In the genomic region with DNA sequence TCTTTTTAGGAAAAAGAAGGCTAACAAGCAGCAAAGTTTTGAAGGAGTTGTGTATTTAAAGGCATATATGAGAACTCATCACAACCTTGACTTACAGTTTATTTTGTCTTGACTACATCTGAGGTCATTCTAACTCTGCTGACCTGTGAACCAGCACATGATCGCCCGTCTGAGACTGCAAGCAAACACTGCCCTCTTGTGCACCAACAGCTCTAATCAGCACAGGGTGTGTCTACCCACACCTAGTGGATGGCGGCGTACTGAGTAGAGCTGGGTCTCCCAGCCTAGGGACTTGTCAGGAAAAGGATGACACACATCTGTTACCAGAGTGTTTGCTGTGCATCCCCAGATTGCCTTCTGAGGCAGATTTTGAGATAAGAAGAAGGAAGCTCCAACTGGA, we compare ENCODE assay signal across 8 mouse cellular contexts. TPM values are rescaled to one million over a fixed set of nuclear protein-coding genes. Genes with fewer than 3 reads are reported as not detected.
DNase-seq lines count a peak whose midpoint lies in the region; TF ChIP-seq lines count a peak whose summit lies in the region.

No protein-coding gene starts in this region.

- no peaks in the 10 kb centered on the region for H3K9me3 ChIP-seq in heart, embryonic 10.5 days

- no peak overlapping the region for H3K4me2 ChIP-seq in myocyte (ENCODE audit: low read depth)

- H3ac ChIP-seq in myocyte (ENCODE audit: control insufficient read depth, insufficient read length): no peak overlapping the region

- no peak overlapping the region for H3K27ac ChIP-seq in heart, embryonic 10.5 days

- no peaks in the 10 kb centered on the region for H3K27me3 ChIP-seq in heart, embryonic 10.5 days (ENCODE audit: insufficient read depth, poor library complexity, severe bottlenecking)
- H3K27me3 ChIP-seq in myocyte (ENCODE audit: control insufficient read depth, insufficient read depth, insufficient read length): no peaks in the 10 kb centered on the region

- peaks cover 16% of the 10 kb centered on the region for H3K4me1 ChIP-seq in heart, embryonic 10.5 days

- no peaks in the 10 kb centered on the region for H3K36me3 ChIP-seq in heart, embryonic 10.5 days
- no peaks in the 10 kb centered on the region for H3K36me3 ChIP-seq in myocyte (ENCODE audit: control insufficient read depth, insufficient read depth)

- WGBS in heart, embryonic 10.5 days: 13% methylated on average over 4 of the region's 4 CpGs

- no peak for TF ChIP-seq POLR2A in myocyte (IDR thresholded peaks at IDR 0.05; ENCODE audit: insufficient read length, low read depth)

- peak; percentile 21 to 62 for DNase-seq in adrenal gland, adult (ENCODE audit: inconsistent age in 2 of 2, low spot score in 1 of 2)
- DNase-seq in adrenal gland, adult 8-10 months: no peak
- DNase-seq in ovary, postnatal 36 days (ENCODE audit: low spot score): peak; percentile 53
- DNase-seq in ovary, postnatal 14 days (ENCODE audit: low spot score): no peak
- peak; percentile 79 for DNase-seq in heart, embryonic 10.5 days (ENCODE audit: low spot score)
- peak; percentile 73 for DNase-seq in kidney, postnatal 14 days
- no peak for DNase-seq in layer of hippocampus, adult 9-11 months

- no peak overlapping the region for H3K4me3 ChIP-seq in heart, embryonic 10.5 days
- no peak overlapping the region for H3K4me3 ChIP-seq in myocyte

- H3K79me2 ChIP-seq in myocyte (ENCODE audit: control insufficient read depth, insufficient read depth): no peaks in the 10 kb centered on the region

TF ChIP-seq in myocyte, 11 proteins besides CTCF, POLR2A, EP300 and RAD21:
- peak; percentile 40 for TF ChIP-seq USF1 (IDR thresholded peaks at IDR 0.05; ENCODE audit: low read depth)
- TF ChIP-seq POLR2AphosphoS2 (IDR thresholded peaks at IDR 0.05; ENCODE audit: insufficient read length, low read depth): no peak
TF ChIP-seq in myocyte: peak in this region for 1.

RNA-seq across cellular contexts. Expression of a gene that starts 15.1 kb away (rescaled TPM):
- total RNA-seq in adrenal gland, adult 8-10 months (2022): 10 to 100 TPM; 17.7 to 22.6 (median 19.1) TPM
- 26.4 and 29.1 TPM in 2 replicates for polyA plus RNA-seq in heart, embryonic 10.5 days (2016; fragmentation: Nextera tagmentation; extraction: Ambion mirVana)
- polyA plus RNA-seq in myocyte (2012; fragmentation: generic; extraction: Trizol): 14.5 TPM

RNA-seq across cellular contexts. Expression of a gene that starts 34.0 kb away (rescaled TPM):
- total RNA-seq in adrenal gland, adult 8-10 months (2022): 10 to 100 TPM; 32.4 to 39.5 (median 35.0) TPM
- 115 and 169 TPM in 2 replicates for polyA plus RNA-seq in heart, embryonic 10.5 days (2016; fragmentation: Nextera tagmentation; extraction: Ambion mirVana)
- polyA plus RNA-seq in myocyte (2012; fragmentation: generic; extraction: Trizol): 58.6 TPM

Comparison
In these comparisons a context has a peak if more than half of its experiments do, and no peak if none do; other contexts are left out.
1. DNase-seq: peak in adrenal gland, adult (2 of 2), ovary, postnatal 36 days (single experiment), heart, embryonic 10.5 days (single experiment) and kidney, postnatal 14 days (single experiment); none in adrenal gland, adult 8-10 months (single experiment), ovary, postnatal 14 days (single experiment) and layer of hippocampus, adult 9-11 months (single experiment).